Mouse (Mus musculus): Measurements from ENCODE around the gene Ppfia4. TPM values are rescaled to one million over a fixed set of nuclear protein-coding genes. Genes with fewer than 3 reads are reported as not detected.
A peak's percentile ranks its signal among the peaks of the same experiment; 100 is the strongest.

Ppfia4 gene
- polyA plus RNA-seq, 1 experiment from 2014 or later, result 2.5 TPM

DNA sequence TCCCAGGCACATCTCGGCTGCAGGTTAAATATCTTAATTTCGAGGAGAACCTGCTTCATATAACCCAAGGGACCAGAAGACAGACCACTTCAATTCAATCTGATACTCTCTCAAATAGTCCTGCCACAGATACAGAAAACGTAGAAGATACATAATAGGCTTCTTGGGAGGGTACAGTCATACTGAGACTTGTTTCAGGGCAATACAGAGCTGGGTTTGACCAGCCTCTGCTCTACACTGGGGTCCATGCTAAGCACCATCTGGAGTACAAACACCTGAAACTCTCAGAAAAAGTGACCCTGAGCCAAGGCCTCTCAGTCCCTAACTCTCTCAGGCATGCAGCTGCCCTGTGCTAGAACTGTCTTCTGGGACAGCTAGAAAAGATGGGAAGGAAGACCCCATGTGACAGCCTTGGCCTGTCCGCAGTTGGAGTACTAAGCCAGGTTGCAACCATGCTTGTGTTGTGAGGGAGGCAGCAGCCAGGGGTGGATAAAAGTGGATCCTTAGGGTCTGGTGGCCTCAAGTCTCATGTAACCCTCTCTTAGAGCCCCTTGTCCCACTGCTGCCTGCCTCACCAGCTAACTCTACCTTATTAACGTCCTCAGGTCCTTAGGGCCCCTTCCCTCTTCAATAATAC lies 9.0 kb upstream of the Ppfia4 start:
- TF ChIP-seq CTCF (IDR thresholded peaks at IDR 0.05; ENCODE audit: low read depth), result no peak
- ATAC-seq, result no peak
- Histone ChIP-seq H3K4me3 (ENCODE audit: low read depth, low read length) (no peak overlapping the region), H3K27me3 (replicated peaks; ENCODE audit: control insufficient read depth, insufficient read depth, low read length) (peaks cover 4% of the 10 kb centered on the region; the same call in 1 of the 2 replicates), H3K9me3 (ENCODE audit: control insufficient read depth) (no peaks in the 10 kb centered on the region), H3K9ac (ENCODE audit: low read depth, low read length) (no peak overlapping the region), H3K4me2 (replicated peaks; ENCODE audit: low read depth) (no peak overlapping the region), H3K4me1 (replicated peaks; ENCODE audit: control insufficient read depth, insufficient read depth, low read length) (no peaks in the 10 kb centered on the region), H3K27ac (ENCODE audit: low read depth, low read length) (no peak overlapping the region), H3K36me3 (ENCODE audit: control insufficient read depth, insufficient read depth) (no peaks in the 10 kb centered on the region)
- 69% methylated on average over 5 of the region's 5 CpGs for WGBS

DNA sequence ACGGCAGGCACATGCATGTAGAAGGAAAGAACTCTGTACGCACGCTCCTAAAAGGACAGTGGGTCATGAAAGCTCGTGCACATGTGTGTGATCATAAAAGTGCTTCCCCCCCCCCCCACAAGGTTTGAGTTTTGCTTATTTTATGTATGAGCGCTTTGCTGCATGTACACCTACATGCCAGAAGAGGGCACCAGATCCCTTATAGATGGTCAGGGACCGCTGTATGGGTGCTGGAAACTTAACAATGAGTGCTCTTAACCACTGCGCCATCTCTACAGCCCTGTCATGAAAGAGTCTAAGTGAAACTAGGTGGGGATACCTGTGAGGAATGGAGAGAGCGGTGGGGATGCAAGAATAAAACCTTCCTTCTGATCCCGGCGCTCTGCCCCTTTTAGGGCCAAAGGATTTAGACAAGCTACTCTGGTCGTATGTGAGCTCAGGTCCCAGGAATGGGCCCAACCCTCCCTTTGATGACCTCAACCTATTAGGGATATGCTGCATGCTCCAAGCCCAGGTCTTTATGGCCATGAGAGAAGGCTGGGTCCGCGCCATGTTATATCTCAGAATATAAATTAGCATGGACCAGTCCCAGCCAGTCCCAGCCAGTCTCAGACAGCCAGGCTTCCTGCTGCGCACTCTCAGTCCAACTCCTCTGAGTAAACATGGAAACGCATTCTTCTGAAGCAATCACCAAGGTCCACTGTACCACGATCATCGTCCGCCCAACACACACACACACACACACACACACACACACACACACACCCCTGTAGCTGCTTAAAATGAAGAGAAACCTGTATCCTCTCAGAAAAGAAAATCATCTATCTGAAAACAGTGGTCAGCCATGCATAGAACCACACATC lies 7.3 kb upstream of the Ppfia4 start:
- no peaks in the 10 kb centered on the region for H3K4me1 ChIP-seq (replicated peaks; ENCODE audit: control insufficient read depth, insufficient read depth, low read length)
- 91% methylated on average over 18 of the region's 18 CpGs for WGBS
- TF ChIP-seq CTCF (IDR thresholded peaks at IDR 0.05; ENCODE audit: low read depth), result peak; percentile 35
- H3K27me3 ChIP-seq (replicated peaks; ENCODE audit: control insufficient read depth, insufficient read depth, low read length), result peaks cover 4% of the 10 kb centered on the region; the same call in 1 of the 2 replicates
- H3K36me3 ChIP-seq (ENCODE audit: control insufficient read depth, insufficient read depth), result no peaks in the 10 kb centered on the region
- no peak overlapping the region for H3K4me3 ChIP-seq (ENCODE audit: low read depth, low read length)
- ATAC-seq, result no peak
- H3K9ac ChIP-seq (ENCODE audit: low read depth, low read length), result no peak overlapping the region
- H3K9me3 ChIP-seq (ENCODE audit: control insufficient read depth), result no peaks in the 10 kb centered on the region
- no peak overlapping the region for H3K27ac ChIP-seq (ENCODE audit: low read depth, low read length)
- H3K4me2 ChIP-seq (replicated peaks; ENCODE audit: low read depth), result no peak overlapping the region

DNA sequence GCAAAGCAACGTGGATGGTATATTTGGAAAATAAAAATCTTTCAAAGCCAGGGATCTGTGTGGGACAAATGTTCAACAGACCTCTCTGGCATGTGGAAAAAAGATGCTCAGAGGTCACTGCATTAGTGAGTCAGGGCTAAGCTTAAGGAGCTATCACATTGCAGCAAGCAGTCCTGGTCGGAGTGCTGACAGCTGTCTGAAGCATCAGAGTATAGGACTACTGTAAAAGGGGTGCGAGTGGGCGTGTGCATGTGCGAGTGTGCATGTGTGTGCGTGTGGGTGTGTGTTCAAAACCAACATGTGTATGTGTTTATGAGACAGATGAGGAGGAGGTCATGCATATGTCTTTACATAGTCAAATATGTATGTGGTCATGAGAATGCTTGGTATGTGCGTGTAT lies 6.4 kb upstream of the Ppfia4 start:
- 86% methylated on average over 7 of the region's 7 CpGs for WGBS
- TF ChIP-seq CTCF (IDR thresholded peaks at IDR 0.05; ENCODE audit: low read depth), result no peak

DNA sequence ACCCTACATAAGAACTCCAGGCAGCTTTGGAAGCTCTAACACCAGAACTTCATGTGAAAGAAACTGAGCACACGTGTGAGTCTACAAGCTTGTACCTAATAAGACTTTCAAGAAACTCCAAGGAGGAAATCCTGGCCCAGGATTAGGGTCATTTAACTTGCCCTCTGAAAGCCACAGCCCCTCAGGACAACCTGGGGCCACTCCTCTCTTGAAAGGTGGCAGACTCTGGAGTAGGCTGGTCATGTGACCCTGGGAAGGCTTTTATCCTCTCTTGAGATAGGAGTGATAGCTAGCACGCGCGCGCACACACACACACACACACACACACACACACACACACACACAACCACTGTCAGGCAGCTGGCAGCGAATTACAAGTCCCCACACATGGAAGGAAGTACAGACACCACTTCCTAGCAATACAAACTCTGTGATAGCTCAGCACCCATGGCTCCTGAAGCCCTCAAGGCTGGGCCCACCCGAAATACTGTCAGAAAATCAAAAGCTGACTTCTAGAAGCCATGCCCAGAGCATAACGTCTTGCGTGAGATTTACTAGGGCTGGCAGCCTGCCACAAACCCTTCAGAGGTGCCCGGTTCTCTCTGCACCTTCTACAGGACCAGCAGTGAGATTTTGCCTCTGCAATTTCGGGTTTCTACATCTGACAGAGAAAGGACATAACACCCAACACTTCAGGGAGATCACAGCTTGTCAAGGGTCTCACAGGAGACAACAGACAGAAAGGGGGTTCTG lies 4.4 kb upstream of the Ppfia4 start:
- Histone ChIP-seq H3K4me2 (replicated peaks; ENCODE audit: low read depth) (no peak overlapping the region), H3K4me3 (ENCODE audit: low read depth, low read length) (no peak overlapping the region), H3K27me3 (replicated peaks; ENCODE audit: control insufficient read depth, insufficient read depth, low read length) (no peaks in the 10 kb centered on the region), H3K4me1 (replicated peaks; ENCODE audit: control insufficient read depth, insufficient read depth, low read length) (no peaks in the 10 kb centered on the region), H3K9me3 (ENCODE audit: control insufficient read depth) (no peaks in the 10 kb centered on the region), H3K9ac (ENCODE audit: low read depth, low read length) (no peak overlapping the region), H3K27ac (ENCODE audit: low read depth, low read length) (no peak overlapping the region), H3K36me3 (ENCODE audit: control insufficient read depth, insufficient read depth) (no peaks in the 10 kb centered on the region)
- no peak for ATAC-seq
- WGBS, result 62% methylated on average over 11 of the region's 11 CpGs
- TF ChIP-seq CTCF (IDR thresholded peaks at IDR 0.05; ENCODE audit: low read depth), result no peak

More for the DNA sequence above, 6.4 kb upstream of the Ppfia4 start:
- H3K4me3 ChIP-seq (ENCODE audit: low read depth, low read length), result no peak overlapping the region
- H3K36me3 ChIP-seq (ENCODE audit: control insufficient read depth, insufficient read depth), result no peaks in the 10 kb centered on the region
- no peaks in the 10 kb centered on the region for H3K4me1 ChIP-seq (replicated peaks; ENCODE audit: control insufficient read depth, insufficient read depth, low read length)
- H3K27me3 ChIP-seq (replicated peaks; ENCODE audit: control insufficient read depth, insufficient read depth, low read length), result peaks cover 1% of the 10 kb centered on the region; the same call in 1 of the 2 replicates
- no peaks in the 10 kb centered on the region for H3K9me3 ChIP-seq (ENCODE audit: control insufficient read depth)
- no peak overlapping the region for H3K27ac ChIP-seq (ENCODE audit: low read depth, low read length)
- no peak overlapping the region for H3K4me2 ChIP-seq (replicated peaks; ENCODE audit: low read depth)
- H3K9ac ChIP-seq (ENCODE audit: low read depth, low read length), result no peak overlapping the region
- no peak for ATAC-seq

DNA sequence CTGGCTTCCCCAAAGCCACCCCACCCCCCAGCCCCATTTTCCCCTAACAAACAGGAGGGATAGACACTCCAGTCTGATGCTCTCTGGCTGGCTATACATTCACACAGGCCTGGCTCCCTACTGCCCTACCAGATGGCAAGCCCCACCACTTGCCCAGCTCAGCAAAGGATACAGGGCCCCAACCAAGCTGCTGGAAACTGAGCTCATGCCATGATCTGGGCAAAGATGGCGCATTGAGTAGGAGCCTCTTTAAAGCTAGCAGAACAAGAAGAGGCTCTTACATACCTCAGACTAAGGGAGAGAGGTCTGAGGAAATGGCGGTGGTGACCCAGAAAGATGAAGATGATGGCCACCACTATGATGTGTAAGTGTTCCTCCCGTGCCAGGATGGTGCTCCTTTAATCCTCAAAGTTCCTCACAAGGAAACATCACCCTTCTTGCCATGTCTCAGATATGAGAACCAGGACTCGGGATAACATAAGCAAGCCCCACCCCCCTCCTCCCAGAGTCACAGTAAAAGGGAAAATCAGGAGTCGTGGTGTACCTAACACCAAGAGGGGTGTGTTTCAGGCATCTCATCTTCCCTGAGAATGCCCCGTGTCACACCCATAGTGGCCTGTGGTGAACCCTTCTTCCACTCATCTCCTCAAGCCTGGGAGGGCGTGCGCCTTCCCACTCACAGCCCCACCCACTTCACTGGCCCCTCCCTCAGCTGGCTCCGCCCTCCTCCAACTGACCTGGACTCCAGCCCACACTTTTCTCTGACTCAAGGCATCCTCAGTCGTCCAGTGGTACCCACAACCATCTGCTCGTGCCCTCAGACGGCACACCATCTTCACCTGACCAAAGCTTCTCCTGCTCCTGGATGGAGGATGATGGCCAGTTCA lies 3.4 kb upstream of the Ppfia4 start:
- 81% methylated on average over 12 of the region's 12 CpGs for WGBS
- H3K27ac ChIP-seq (ENCODE audit: low read depth, low read length), result no peak overlapping the region

More for the DNA sequence above, 3.4 kb upstream of the Ppfia4 start:
- Histone ChIP-seq H3K36me3 (ENCODE audit: control insufficient read depth, insufficient read depth) (no peaks in the 10 kb centered on the region), H3K9me3 (ENCODE audit: control insufficient read depth) (no peaks in the 10 kb centered on the region), H3K9ac (ENCODE audit: low read depth, low read length) (no peak overlapping the region), H3K4me1 (replicated peaks; ENCODE audit: control insufficient read depth, insufficient read depth, low read length) (no peaks in the 10 kb centered on the region), H3K4me2 (replicated peaks; ENCODE audit: low read depth) (no peak overlapping the region), H3K27me3 (replicated peaks; ENCODE audit: control insufficient read depth, insufficient read depth, low read length) (no peaks in the 10 kb centered on the region), H3K4me3 (ENCODE audit: low read depth, low read length) (no peak overlapping the region)
- no peak for TF ChIP-seq CTCF (IDR thresholded peaks at IDR 0.05; ENCODE audit: low read depth)
- no peak for ATAC-seq

All from intestine, postnatal 0 days (tissue).